Comparison of ENCODE assay signal across 9 mouse cellular contexts in the genomic region with DNA sequence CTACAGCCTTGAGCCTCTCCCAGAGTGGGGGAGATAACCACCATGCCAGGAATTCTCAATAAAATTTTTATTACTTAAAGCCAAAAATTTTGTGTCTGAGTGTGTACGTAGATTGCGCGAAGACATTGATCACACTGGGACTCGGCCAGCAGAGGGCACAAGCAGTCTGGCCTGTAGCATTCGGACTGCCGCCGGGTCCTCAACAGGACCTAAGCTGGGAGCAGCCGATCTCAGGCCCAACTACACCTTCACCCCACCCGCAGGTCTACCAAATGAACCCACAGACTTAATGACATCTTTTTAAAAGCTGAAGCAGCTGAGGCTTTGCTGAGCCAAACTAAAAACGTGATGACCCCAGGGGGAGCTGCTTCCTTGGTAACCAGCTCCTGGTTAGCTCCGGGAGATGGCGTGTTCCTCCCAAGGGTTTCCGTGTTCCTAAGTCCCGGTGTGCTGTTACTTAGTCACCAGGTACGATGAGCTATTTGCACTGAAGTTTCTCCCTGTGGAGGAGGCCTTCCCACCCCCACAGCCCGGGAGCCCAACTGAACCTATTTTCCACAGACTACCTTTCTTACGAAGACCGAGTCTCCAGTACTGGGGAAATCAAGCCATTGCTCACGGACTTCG. TPM values are rescaled to one million over a fixed set of nuclear protein-coding genes. Genes with fewer than 3 reads are reported as not detected.
A peak's percentile ranks its signal among the peaks of the same experiment; 100 is the strongest.
DNase-seq lines count a peak whose midpoint lies in the region; ATAC-seq and TF ChIP-seq lines count a peak whose summit lies in the region.
"Had no signal": no experiment of that assay in that cellular context is flagged by ENCODE, and none has a peak within 500 bp of the region (broad histone marks: within the 10 kb centered on the region; RNA-seq: fewer than 3 reads in every experiment).

No protein-coding gene starts in this region.

- H3K4me3 ChIP-seq in heart, postnatal 0 days (ENCODE audit: low read depth, low read length): no peak overlapping the region
- no peak overlapping the region for H3K4me3 ChIP-seq in MEL (ENCODE audit: control insufficient read depth in 1 of 2, insufficient read depth in 1 of 2, low read depth in 2 of 2, low read length in 2 of 2)
- no peak overlapping the region for H3K4me3 ChIP-seq in embryonic facial prominence, embryonic 12.5 days
- no peak overlapping the region for H3K4me3 ChIP-seq in midbrain, embryonic 14.5 days (replicated peaks; ENCODE audit: low read depth, low read length)

- TF ChIP-seq EP300 in heart, postnatal 0 days (IDR thresholded peaks at IDR 0.05; ENCODE audit: low read depth): no peak
- TF ChIP-seq EP300 in MEL (IDR thresholded peaks at IDR 0.05; ENCODE audit: low read depth in 1 of 2, low read length in 2 of 2): no peak

- H3K9me3 ChIP-seq in heart, postnatal 0 days (replicated peaks; ENCODE audit: control insufficient read depth, low read length): no peaks in the 10 kb centered on the region
- H3K9me3 ChIP-seq in MEL (replicated peaks; ENCODE audit: insufficient read depth, low read length): no peaks in the 10 kb centered on the region
- H3K9me3 ChIP-seq in embryonic facial prominence, embryonic 12.5 days: no peaks in the 10 kb centered on the region
- no peaks in the 10 kb centered on the region for H3K9me3 ChIP-seq in midbrain, embryonic 14.5 days (ENCODE audit: control insufficient read depth, low read length)
- H3K9me3 ChIP-seq: limb, embryonic 15.5 days had no signal

- intact Hi-C loops in heart, postnatal 25 days (cut with DNase I): loop anchor here (10.0 kb wide), 2 partner anchors 288 to 318 kb away; partner anchors contain the start of genes Ing4 and Zfp384
- intact Hi-C loops in gastrocnemius, postnatal 14 days (cut with DNase I; ENCODE audit: low total_unique reads): no loop called here

- H3K36me3 ChIP-seq in heart, postnatal 0 days (replicated peaks; ENCODE audit: control insufficient read depth, insufficient read depth, low read length): peaks cover 30% of the 10 kb centered on the region
- H3K36me3 ChIP-seq in MEL (ENCODE audit: control insufficient read depth in 1 of 2, insufficient read depth in 2 of 2, low read length in 2 of 2): peaks cover 9 to 23% of the 10 kb centered on the region in 2 experiments
- H3K36me3 ChIP-seq in embryonic facial prominence, embryonic 12.5 days: peaks cover 36% of the 10 kb centered on the region
- peaks cover 42% of the 10 kb centered on the region for H3K36me3 ChIP-seq in midbrain, embryonic 14.5 days (ENCODE audit: control insufficient read depth, insufficient read depth, low read length)

- TF ChIP-seq POLR2A in MEL (IDR thresholded peaks at IDR 0.05; ENCODE audit: control insufficient read depth in 1 of 2, insufficient read depth in 1 of 2, low read depth in 1 of 2, low read length in 2 of 2, poor library complexity in 1 of 2): 0 out of 4 replicates have a peak, but pooled peaks of 1 of the 2 experiments have one; percentile 44

- H3K27ac ChIP-seq in heart, postnatal 0 days (ENCODE audit: low read depth): no peak overlapping the region
- no peak overlapping the region for H3K27ac ChIP-seq in MEL (ENCODE audit: control insufficient read depth, low read depth, low read length)
- H3K27ac ChIP-seq in embryonic facial prominence, embryonic 12.5 days: peak overlapping the region; percentile 23; the same call in 1 of the 2 replicates
- H3K27ac ChIP-seq in midbrain, embryonic 14.5 days (replicated peaks; ENCODE audit: low read depth, low read length): no peak overlapping the region
- H3K27ac ChIP-seq: limb, embryonic 15.5 days had no signal

- 68% methylated on average over 20 of the region's 20 CpGs for WGBS in heart, postnatal 0 days
- 67% methylated on average over 20 of the region's 20 CpGs for WGBS in embryonic facial prominence, embryonic 12.5 days
- 62% methylated on average over 20 of the region's 20 CpGs for WGBS in midbrain, embryonic 14.5 days

- ATAC-seq in heart, postnatal 0 days (ENCODE audit: insufficient read depth, low read depth): no peak
- no peak for ATAC-seq in embryonic facial prominence, embryonic 12.5 days (ENCODE audit: insufficient number of reproducible peaks, insufficient read depth, low FRiP score, low TSS enrichment)
- ATAC-seq in midbrain, embryonic 14.5 days (ENCODE audit: low FRiP score, low TSS enrichment): no peak
- no peak for ATAC-seq in erythroblast, adult 5-6 weeks (replicated peaks; ENCODE audit: low FRiP score, poor library complexity, severe bottlenecking)

- H3K4me1 ChIP-seq in heart, postnatal 0 days (ENCODE audit: control insufficient read depth, insufficient read depth): peaks cover 22% of the 10 kb centered on the region
- peaks cover 3 to 26% of the 10 kb centered on the region in 2 experiments; a peak in 3 of 4 replicates for H3K4me1 ChIP-seq in MEL (ENCODE audit: control insufficient read depth in 1 of 2, insufficient read depth in 2 of 2, low read length in 2 of 2)
- H3K4me1 ChIP-seq in embryonic facial prominence, embryonic 12.5 days: peaks cover 13% of the 10 kb centered on the region
- H3K4me1 ChIP-seq in midbrain, embryonic 14.5 days (ENCODE audit: control insufficient read depth, insufficient read depth, low read length): peaks cover 10% of the 10 kb centered on the region

- H3K4me2 ChIP-seq in heart, postnatal 0 days (ENCODE audit: low read depth, low read length): no peak overlapping the region
- H3K4me2 ChIP-seq in embryonic facial prominence, embryonic 12.5 days (replicated peaks): peak overlapping the region; percentile 36; the same call in 1 of the 2 replicates
- H3K4me2 ChIP-seq in midbrain, embryonic 14.5 days (ENCODE audit: low read length): no peak overlapping the region

- no peak for DNase-seq in heart, postnatal 0 days (ENCODE audit: low spot score)
- DNase-seq in heart, postnatal 25 days (ENCODE audit: low spot score): no peak
- DNase-seq in MEL (ENCODE audit: low read depth, low spot score): no peak
- peak; percentile 67 to 70 for DNase-seq in kidney, postnatal 25 days
- peak; percentile 81 for DNase-seq in midbrain, embryonic 14.5 days
- DNase-seq in gastrocnemius, postnatal 14 days: no peak

- H3K79me2 ChIP-seq in MEL (ENCODE audit: control insufficient read depth, insufficient read depth, low read length, poor library complexity): peaks cover 27% of the 10 kb centered on the region

- peak; percentile 63 for TF ChIP-seq CTCF in heart, postnatal 0 days (IDR thresholded peaks at IDR 0.05; ENCODE audit: low read depth)
- peak in 2 of 3 experiments; percentile 44 to 71; a peak in 5 of 6 replicates for TF ChIP-seq CTCF in MEL (IDR thresholded peaks at IDR 0.05 in 2 of 3, conservative IDR thresholded peaks at IDR 0.05 in 1 of 3; ENCODE audit: control insufficient read depth in 1 of 3, insufficient read depth in 1 of 3, low read depth in 2 of 3, low read length in 3 of 3, poor library complexity in 1 of 3, severe bottlenecking in 1 of 3)

- no peak overlapping the region for H3K9ac ChIP-seq in heart, postnatal 0 days (replicated peaks; ENCODE audit: low read depth, low read length)
- no peak overlapping the region for H3K9ac ChIP-seq in MEL (ENCODE audit: control insufficient read depth, low read depth, low read length, poor library complexity, severe bottlenecking)
- no peak overlapping the region for H3K9ac ChIP-seq in embryonic facial prominence, embryonic 12.5 days
- H3K9ac ChIP-seq in midbrain, embryonic 14.5 days (replicated peaks; ENCODE audit: low read length): no peak overlapping the region
- H3K9ac ChIP-seq: limb, embryonic 15.5 days had no signal

- peak; percentile 33 for TF ChIP-seq RAD21 in MEL (IDR thresholded peaks at IDR 0.05; ENCODE audit: low read depth, low read length)

- no peaks in the 10 kb centered on the region for H3K27me3 ChIP-seq in heart, postnatal 0 days (ENCODE audit: control insufficient read depth, insufficient read depth, low read length)
- H3K27me3 ChIP-seq in MEL (ENCODE audit: control insufficient read depth in 1 of 2, insufficient read depth in 2 of 2, low read length in 2 of 2): no peaks in the 10 kb centered on the region
- no peaks in the 10 kb centered on the region for H3K27me3 ChIP-seq in embryonic facial prominence, embryonic 12.5 days
- no peaks in the 10 kb centered on the region for H3K27me3 ChIP-seq in midbrain, embryonic 14.5 days (ENCODE audit: control insufficient read depth, insufficient read depth, low read length)
- H3K27me3 ChIP-seq: limb, embryonic 15.5 days had no signal

RNA-seq across cellular contexts. Expression of gene Phb2, which starts 4.8 kb away (rescaled TPM):
- 407 and 409 TPM in 2 replicates for total RNA-seq in heart, postnatal 0 days (2014; rRNA removed; ENCODE audit: low replicate concordance)
- polyA plus RNA-seq in heart, postnatal 0 days (2015; fragmentation: Nextera tagmentation; extraction: Ambion mirVana): 423 and 432 TPM in 2 replicates
- 100 to 1,000 TPM; 322 to 323 TPM for total RNA-seq in heart, postnatal 25 days (2021)
- 623 and 706 TPM in 2 replicates for total RNA-seq in MEL (2012; rRNA removed)
- 100 to 1,000 TPM; 309 to 815 TPM for polyA plus RNA-seq in MEL (2012; ENCODE audit: insufficient read depth in 1 of 2, insufficient read length in 2 of 2, low read depth in 1 of 2, low replicate concordance in 2 of 2, missing spikeins in 1 of 2)
- 359 and 370 TPM in 2 replicates for polyA plus RNA-seq in embryonic facial prominence, embryonic 12.5 days (2016; fragmentation: Nextera tagmentation; extraction: Ambion mirVana)
- 249 and 250 TPM in 2 replicates for polyA plus RNA-seq in midbrain, embryonic 14.5 days (2014; fragmentation: Nextera tagmentation; extraction: Ambion mirVana)
- total RNA-seq in erythroblast, adult 5-6 weeks (2015; ENCODE audit: low replicate concordance): 44.2 and 79.4 TPM in 2 replicates
- 70.3 and 70.7 TPM in 2 replicates for total RNA-seq in erythroblast, adult 5-6 weeks (2017; ENCODE audit: low replicate concordance)
- 100 to 1,000 TPM; 179 to 184 TPM for total RNA-seq in gastrocnemius, postnatal 14 days (2021)

RNA-seq across cellular contexts. Expression of gene Emg1, which starts 5.0 kb away (rescaled TPM):
- 94.9 and 106 TPM in 2 replicates for total RNA-seq in heart, postnatal 0 days (2014; rRNA removed; ENCODE audit: low replicate concordance)
- 85.6 and 97.0 TPM in 2 replicates for polyA plus RNA-seq in heart, postnatal 0 days (2015; fragmentation: Nextera tagmentation; extraction: Ambion mirVana)
- 10 to 100 TPM; 72.5 to 75.1 TPM for total RNA-seq in heart, postnatal 25 days (2021)
- 378 and 391 TPM in 2 replicates for total RNA-seq in MEL (2012; rRNA removed)
- polyA plus RNA-seq in MEL (2012; ENCODE audit: insufficient read depth in 1 of 2, insufficient read length in 2 of 2, low read depth in 1 of 2, low replicate concordance in 2 of 2, missing spikeins in 1 of 2): 100 to 1,000 TPM in 1 of 2 experiments, not detected in 1; 346 TPM
- polyA plus RNA-seq in embryonic facial prominence, embryonic 12.5 days (2016; fragmentation: Nextera tagmentation; extraction: Ambion mirVana): 192 and 199 TPM in 2 replicates
- polyA plus RNA-seq in midbrain, embryonic 14.5 days (2014; fragmentation: Nextera tagmentation; extraction: Ambion mirVana): 111 and 120 TPM in 2 replicates
- 65.1 and 66.0 TPM in 2 replicates for total RNA-seq in erythroblast, adult 5-6 weeks (2015; ENCODE audit: low replicate concordance)
- total RNA-seq in erythroblast, adult 5-6 weeks (2017; ENCODE audit: low replicate concordance): 35.8 and 37.2 TPM in 2 replicates
- 10 to 100 TPM; 51.8 to 57.5 TPM for total RNA-seq in gastrocnemius, postnatal 14 days (2021)

RNA-seq across cellular contexts. Expression of gene Ptpn6, which starts 21.5 kb away (rescaled TPM):
- 2.4 and 6.3 TPM in 2 replicates for total RNA-seq in heart, postnatal 0 days (2014; rRNA removed; ENCODE audit: low replicate concordance)
- 4.3 and 4.5 TPM in 2 replicates for polyA plus RNA-seq in heart, postnatal 0 days (2015; fragmentation: Nextera tagmentation; extraction: Ambion mirVana)
- total RNA-seq in heart, postnatal 25 days (2021): 1 to 10 TPM; 4.7 TPM
- total RNA-seq in MEL (2012; rRNA removed): 74.1 and 91.9 TPM in 2 replicates
- 100 to 1,000 TPM in 1 of 2 experiments, not detected in 1; 184 TPM for polyA plus RNA-seq in MEL (2012; ENCODE audit: insufficient read depth in 1 of 2, insufficient read length in 2 of 2, low read depth in 1 of 2, low replicate concordance in 2 of 2, missing spikeins in 1 of 2)
- 6.7 TPM in 2 replicates for polyA plus RNA-seq in embryonic facial prominence, embryonic 12.5 days (2016; fragmentation: Nextera tagmentation; extraction: Ambion mirVana)
- polyA plus RNA-seq in midbrain, embryonic 14.5 days (2014; fragmentation: Nextera tagmentation; extraction: Ambion mirVana): 2.1 and 5.6 TPM in 2 replicates
- total RNA-seq in erythroblast, adult 5-6 weeks (2015; ENCODE audit: low replicate concordance): 57.8 and 60.2 TPM in 2 replicates
- 142 and 156 TPM in 2 replicates for total RNA-seq in erythroblast, adult 5-6 weeks (2017; ENCODE audit: low replicate concordance)
- 1 to 10 TPM; 1.7 to 1.9 TPM for total RNA-seq in gastrocnemius, postnatal 14 days (2021)

RNA-seq across cellular contexts. Expression of gene Grcc10, which starts 24.2 kb away (rescaled TPM):
- 119 and 153 TPM in 2 replicates for total RNA-seq in heart, postnatal 0 days (2014; rRNA removed; ENCODE audit: low replicate concordance)
- polyA plus RNA-seq in heart, postnatal 0 days (2015; fragmentation: Nextera tagmentation; extraction: Ambion mirVana): 492 and 535 TPM in 2 replicates
- total RNA-seq in heart, postnatal 25 days (2021): 100 to 1,000 TPM; 274 to 277 TPM
- total RNA-seq in MEL (2012; rRNA removed): 41.9 and 57.4 TPM in 2 replicates
- polyA plus RNA-seq in MEL (2012; ENCODE audit: insufficient read depth in 1 of 2, insufficient read length in 2 of 2, low read depth in 1 of 2, low replicate concordance in 2 of 2, missing spikeins in 1 of 2): 10 to 100 TPM in 1 of 2 experiments, not detected in 1; 62.9 TPM
- polyA plus RNA-seq in embryonic facial prominence, embryonic 12.5 days (2016; fragmentation: Nextera tagmentation; extraction: Ambion mirVana): 498 and 530 TPM in 2 replicates
- polyA plus RNA-seq in midbrain, embryonic 14.5 days (2014; fragmentation: Nextera tagmentation; extraction: Ambion mirVana): 689 and 844 TPM in 2 replicates
- 33.6 and 64.9 TPM in 2 replicates for total RNA-seq in erythroblast, adult 5-6 weeks (2015; ENCODE audit: low replicate concordance)
- 7.5 and 16.9 TPM in 2 replicates for total RNA-seq in erythroblast, adult 5-6 weeks (2017; ENCODE audit: low replicate concordance)
- total RNA-seq in gastrocnemius, postnatal 14 days (2021): 100 to 1,000 TPM; 207 to 228 TPM

RNA-seq across cellular contexts. Expression of gene Gm45234, which starts 38.8 kb away (rescaled TPM):
- not detected in 2 replicates for total RNA-seq in heart, postnatal 0 days (2014; rRNA removed; ENCODE audit: low replicate concordance)
- not detected in 2 replicates for polyA plus RNA-seq in heart, postnatal 0 days (2015; fragmentation: Nextera tagmentation; extraction: Ambion mirVana)
- total RNA-seq in heart, postnatal 25 days (2021): 1 to 10 TPM in 1 of 2 experiments, not detected in 1; 3.8 TPM
- not detected in 2 replicates for total RNA-seq in MEL (2012; rRNA removed)
- polyA plus RNA-seq in MEL (2012; ENCODE audit: insufficient read depth in 1 of 2, insufficient read length in 2 of 2, low read depth in 1 of 2, low replicate concordance in 2 of 2, missing spikeins in 1 of 2): under 1 TPM in 1 of 2 experiments, not detected in 1; 0.15 TPM
- not detected in 2 replicates for polyA plus RNA-seq in embryonic facial prominence, embryonic 12.5 days (2016; fragmentation: Nextera tagmentation; extraction: Ambion mirVana)
- polyA plus RNA-seq in midbrain, embryonic 14.5 days (2014; fragmentation: Nextera tagmentation; extraction: Ambion mirVana): not detected in 2 replicates
- not detected in 2 replicates for total RNA-seq in erythroblast, adult 5-6 weeks (2015; ENCODE audit: low replicate concordance)
- total RNA-seq in erythroblast, adult 5-6 weeks (2017; ENCODE audit: low replicate concordance): 0.56 TPM in 1 of 2 replicates, not detected in the other
- total RNA-seq in gastrocnemius, postnatal 14 days (2021): not detected

Comparison
In these comparisons a context has a peak if more than half of its experiments do, and no peak if none do; other contexts are left out.
1. DNase-seq: peak in kidney, postnatal 25 days (2 of 2) and midbrain, embryonic 14.5 days (single experiment); none in heart, postnatal 0 days (single experiment), heart, postnatal 25 days (single experiment), MEL (single experiment) and gastrocnemius, postnatal 14 days (single experiment).